Mouse (Mus musculus): ENCODE measurements around the gene Carmil2. TPM values are rescaled to one million over a fixed set of nuclear protein-coding genes. Genes with fewer than 3 reads are reported as not detected.

Carmil2 gene
- polyA plus RNA-seq, 1 experiment from 2014 or later: 0.58 TPM

DNA sequence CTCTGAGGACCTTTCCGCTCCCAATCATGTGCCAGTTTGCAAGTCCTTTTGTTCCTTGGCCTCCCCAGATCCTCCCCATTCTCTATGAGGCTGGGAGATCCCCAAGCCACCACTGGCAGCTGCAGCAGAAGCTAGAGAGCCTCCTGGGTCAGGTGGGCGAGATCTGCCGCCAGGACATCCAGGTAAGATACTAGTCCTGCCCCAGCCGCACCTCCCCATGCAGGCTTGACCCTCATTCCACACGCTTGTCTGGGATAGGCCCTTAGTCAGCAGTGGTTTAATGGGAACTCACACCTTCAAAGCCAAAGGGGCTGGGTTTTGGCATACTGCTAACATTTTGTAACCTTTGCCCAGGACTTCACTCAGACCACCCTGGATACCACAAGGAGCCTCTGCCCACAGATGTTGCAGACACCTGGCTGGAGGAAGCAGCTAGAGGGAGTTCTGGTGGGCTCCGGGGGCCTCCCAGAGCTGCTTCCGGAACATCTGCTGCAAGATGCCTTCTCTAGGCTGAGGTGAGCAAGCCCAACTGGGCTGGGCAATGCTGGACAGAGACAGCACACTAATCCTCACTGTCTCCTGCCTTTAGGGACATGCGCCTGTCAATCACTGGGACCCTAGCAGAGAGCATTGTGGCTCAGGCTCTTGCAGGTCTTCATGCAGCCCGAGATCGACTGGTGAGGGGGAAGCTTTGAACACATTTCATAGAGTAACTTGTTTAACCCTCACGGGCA, 6.5 kb downstream of the Carmil2 start:
- peaks cover 2% of the 10 kb centered on the region; the same call in 1 of the 2 replicates for H3K36me3 ChIP-seq (ENCODE audit: control insufficient read depth, insufficient read depth, low read length)
- no peak overlapping the region for H3K4me3 ChIP-seq (ENCODE audit: low read length)
- no peak for ATAC-seq (ENCODE audit: low read depth)
- H3K4me2 ChIP-seq (ENCODE audit: low read depth, low read length): no peak overlapping the region
- H3K9me3 ChIP-seq (ENCODE audit: control insufficient read depth, low read length): no peaks in the 10 kb centered on the region
- H3K27ac ChIP-seq (ENCODE audit: low read length): no peak overlapping the region
- H3K27me3 ChIP-seq (ENCODE audit: control insufficient read depth, insufficient read depth, low read depth, low read length): peaks cover 3% of the 10 kb centered on the region
- 86% methylated on average over 11 of the region's 11 CpGs for WGBS
- H3K4me1 ChIP-seq (replicated peaks; ENCODE audit: control insufficient read depth, insufficient read depth, low read length): peaks cover 9% of the 10 kb centered on the region
- no peak overlapping the region for H3K9ac ChIP-seq (ENCODE audit: low read length)

DNA sequence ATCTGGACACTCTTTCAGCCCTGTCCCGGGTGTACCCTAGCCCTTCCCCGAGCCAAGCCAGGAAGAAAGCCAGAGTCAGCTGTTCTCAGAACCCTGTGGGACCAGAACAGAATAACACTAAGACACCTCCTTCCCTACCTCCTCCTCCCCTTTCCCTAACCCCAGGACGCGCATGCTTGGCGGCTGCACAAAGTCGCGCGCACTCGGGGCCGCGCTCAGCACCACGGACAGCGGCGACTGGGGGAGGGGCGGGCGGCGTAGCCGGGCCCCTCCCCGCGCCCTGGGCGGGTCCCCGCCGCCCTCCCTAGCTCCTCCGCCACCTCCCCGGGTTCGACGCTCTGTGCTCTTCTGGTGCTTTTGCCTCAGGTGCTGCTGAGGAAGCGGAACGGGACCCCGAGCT, 7.6 kb downstream of the Carmil2 start:
- 3% methylated on average over 19 of the region's 30 CpGs for WGBS
- H3K4me3 ChIP-seq (ENCODE audit: low read length): peak overlapping the region; percentile 52
- no peaks in the 10 kb centered on the region for H3K9me3 ChIP-seq (ENCODE audit: control insufficient read depth, low read length)
- no peak overlapping the region for H3K27ac ChIP-seq (ENCODE audit: low read length)
- ATAC-seq (ENCODE audit: low read depth): peak; percentile 63; the same call in 1 of the 2 replicates
- H3K36me3 ChIP-seq (ENCODE audit: control insufficient read depth, insufficient read depth, low read length): peaks cover 7% of the 10 kb centered on the region
- H3K4me1 ChIP-seq (replicated peaks; ENCODE audit: control insufficient read depth, insufficient read depth, low read length): peaks cover 9% of the 10 kb centered on the region
- peaks cover 3% of the 10 kb centered on the region for H3K27me3 ChIP-seq (ENCODE audit: control insufficient read depth, insufficient read depth, low read depth, low read length)
- peak overlapping the region; percentile 61 for H3K9ac ChIP-seq (ENCODE audit: low read length)
- peak overlapping the region; percentile 97 for H3K4me2 ChIP-seq (ENCODE audit: low read depth, low read length)

DNA sequence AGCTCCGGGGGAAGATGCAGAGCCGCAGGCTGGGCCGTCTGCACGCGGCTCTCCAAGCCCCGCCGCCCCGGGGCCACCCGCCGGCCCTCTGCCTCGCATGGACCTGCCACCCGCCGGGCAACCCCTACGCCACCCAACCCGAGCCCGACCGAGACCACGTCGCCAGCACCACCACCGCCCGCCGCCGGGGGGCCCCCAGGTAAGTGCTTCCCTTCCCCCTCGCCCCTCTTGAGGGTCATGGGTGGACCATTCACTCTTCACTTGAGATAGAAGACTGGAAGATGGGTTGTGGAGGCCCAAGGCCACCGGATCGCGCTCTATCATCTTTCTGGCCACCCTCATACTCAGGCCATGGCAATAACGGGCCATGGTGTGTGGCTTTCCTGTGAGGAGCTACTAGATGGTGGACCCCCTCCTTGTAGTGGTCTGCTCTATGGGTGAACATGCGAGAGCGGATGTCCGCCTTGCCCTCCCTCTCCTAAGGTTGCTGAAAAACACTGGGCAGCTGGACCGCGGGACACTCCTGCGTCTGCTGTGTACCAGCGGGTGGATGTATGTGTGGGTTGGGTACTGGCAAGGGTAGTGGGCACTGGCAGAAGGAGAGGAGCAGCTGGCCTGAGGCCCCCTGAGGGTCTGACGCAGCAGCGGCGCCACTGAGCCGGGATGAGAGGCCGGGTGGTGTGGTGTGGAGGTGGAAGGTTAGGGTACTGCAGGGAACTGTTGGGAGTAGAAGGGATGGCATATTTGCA, 8.2 kb downstream of the Carmil2 start:
- ATAC-seq (ENCODE audit: low read depth): no peak
- peak overlapping the region; percentile 61 for H3K9ac ChIP-seq (ENCODE audit: low read length)
- peaks cover 9% of the 10 kb centered on the region for H3K4me1 ChIP-seq (replicated peaks; ENCODE audit: control insufficient read depth, insufficient read depth, low read length)
- H3K27ac ChIP-seq (ENCODE audit: low read length): no peak overlapping the region
- WGBS: 8% methylated on average over 40 of the region's 40 CpGs
- H3K27me3 ChIP-seq (ENCODE audit: control insufficient read depth, insufficient read depth, low read depth, low read length): peaks cover 3% of the 10 kb centered on the region
- peaks cover 7% of the 10 kb centered on the region for H3K36me3 ChIP-seq (ENCODE audit: control insufficient read depth, insufficient read depth, low read length)
- peak overlapping the region; percentile 52 for H3K4me3 ChIP-seq (ENCODE audit: low read length)
- H3K4me2 ChIP-seq (ENCODE audit: low read depth, low read length): peak overlapping the region; percentile 97
- H3K9me3 ChIP-seq (ENCODE audit: control insufficient read depth, low read length): no peaks in the 10 kb centered on the region

DNA sequence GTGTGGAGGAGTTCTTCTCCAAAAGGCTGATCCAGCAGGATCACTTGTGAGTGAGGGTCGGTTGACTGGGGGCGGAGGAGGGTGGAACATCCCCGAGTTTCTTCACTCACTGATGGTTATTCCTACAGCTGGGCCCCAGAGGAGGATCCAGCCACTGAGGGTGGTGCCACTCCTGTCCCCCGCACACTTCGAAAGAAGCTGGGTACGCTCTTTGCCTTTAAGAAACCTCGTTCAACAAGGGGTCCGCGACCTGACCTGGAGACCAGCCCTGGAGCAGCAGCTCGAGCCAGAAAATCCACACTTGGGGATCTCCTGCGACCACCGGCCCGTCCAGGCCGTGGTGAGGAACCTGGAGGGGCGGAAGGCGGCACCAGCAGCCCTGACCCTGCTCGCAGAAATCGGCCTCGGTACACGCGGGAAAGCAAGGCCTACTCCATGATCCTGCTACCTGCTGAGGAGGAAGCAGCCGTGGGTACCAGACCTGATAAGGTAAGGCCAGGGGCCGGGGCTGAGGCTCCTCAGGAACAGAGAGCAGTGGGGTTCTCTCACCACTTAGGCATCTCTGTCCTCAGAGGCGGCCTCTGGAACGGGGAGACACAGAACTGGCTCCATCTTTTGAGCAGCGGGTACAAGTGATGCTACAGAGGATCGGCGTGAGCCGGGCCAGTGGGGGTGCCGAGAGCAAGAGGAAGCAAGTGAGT, 9.2 kb downstream of the Carmil2 start:
- Histone ChIP-seq H3K4me3 (ENCODE audit: low read length) (no peak overlapping the region), H3K27me3 (ENCODE audit: control insufficient read depth, insufficient read depth, low read depth, low read length) (peaks cover 3% of the 10 kb centered on the region), H3K4me2 (ENCODE audit: low read depth, low read length) (no peak overlapping the region), H3K9me3 (ENCODE audit: control insufficient read depth, low read length) (no peaks in the 10 kb centered on the region), H3K4me1 (replicated peaks; ENCODE audit: control insufficient read depth, insufficient read depth, low read length) (peaks cover 17% of the 10 kb centered on the region), H3K9ac (ENCODE audit: low read length) (no peak overlapping the region), H3K36me3 (ENCODE audit: control insufficient read depth, insufficient read depth, low read length) (peaks cover 7% of the 10 kb centered on the region), H3K27ac (ENCODE audit: low read length) (no peak overlapping the region)
- no peak for ATAC-seq (ENCODE audit: low read depth)
- 68% methylated on average over 30 of the region's 30 CpGs for WGBS

DNA sequence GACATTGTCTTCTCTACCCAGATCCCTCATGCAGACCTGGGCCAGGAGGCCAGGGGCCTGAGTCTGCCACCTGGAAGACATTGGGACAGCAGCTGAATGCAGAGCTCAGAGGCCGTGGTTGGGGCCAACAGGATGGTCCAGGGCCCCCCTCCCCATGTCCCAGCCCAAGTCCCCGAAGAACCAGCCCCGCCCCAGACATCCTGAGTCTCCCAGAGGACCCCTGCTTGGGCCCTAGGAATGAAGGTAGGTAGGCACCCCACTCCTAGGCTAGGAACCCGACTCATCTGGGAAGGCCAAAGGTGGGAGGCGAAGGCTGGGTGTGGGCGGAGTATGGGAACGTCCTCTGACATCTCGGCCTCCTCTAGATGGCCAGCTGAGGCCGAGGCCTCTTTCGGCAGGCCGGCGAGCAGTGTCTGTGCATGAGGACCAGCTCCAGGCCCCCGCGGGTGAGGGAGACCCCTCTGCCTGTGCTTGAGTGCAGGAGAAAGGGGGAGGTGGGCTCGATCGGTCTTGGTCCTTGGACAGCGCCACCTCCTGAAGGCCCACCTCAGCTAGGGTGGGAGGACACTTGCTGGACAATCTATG, 11.2 kb downstream of the Carmil2 start:
- Histone ChIP-seq H3K27ac (ENCODE audit: low read length) (no peak overlapping the region), H3K9ac (ENCODE audit: low read length) (no peak overlapping the region), H3K9me3 (ENCODE audit: control insufficient read depth, low read length) (no peaks in the 10 kb centered on the region), H3K4me2 (ENCODE audit: low read depth, low read length) (no peak overlapping the region), H3K36me3 (ENCODE audit: control insufficient read depth, insufficient read depth, low read length) (peaks cover 7% of the 10 kb centered on the region), H3K4me1 (replicated peaks; ENCODE audit: control insufficient read depth, insufficient read depth, low read length) (peaks cover 24% of the 10 kb centered on the region), H3K27me3 (ENCODE audit: control insufficient read depth, insufficient read depth, low read depth, low read length) (peaks cover 3% of the 10 kb centered on the region), H3K4me3 (ENCODE audit: low read length) (no peak overlapping the region)
- no peak for ATAC-seq (ENCODE audit: low read depth)
- 84% methylated on average over 17 of the region's 17 CpGs for WGBS

DNA sequence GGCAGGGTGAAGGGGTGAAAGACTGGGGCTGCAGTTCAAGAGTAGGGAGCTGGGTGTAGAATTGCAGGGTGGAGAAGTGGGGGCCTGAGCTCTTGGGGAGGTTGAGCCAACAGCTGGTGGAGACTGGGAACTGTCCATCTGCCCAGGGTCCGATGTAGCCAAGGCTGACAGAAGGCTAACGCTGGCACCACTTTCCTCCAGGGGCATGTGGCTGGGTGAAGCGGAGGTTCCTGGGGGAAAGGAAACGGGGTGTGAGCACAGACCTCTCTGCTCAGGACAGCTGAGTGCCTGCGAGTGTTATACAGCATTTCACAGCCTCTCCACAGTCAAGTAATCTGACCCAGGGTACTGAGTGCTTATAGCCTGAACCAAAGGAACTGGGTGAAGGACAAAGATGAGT, 12.7 kb downstream of the Carmil2 start:
- H3K4me1 ChIP-seq (replicated peaks; ENCODE audit: control insufficient read depth, insufficient read depth, low read length): peaks cover 22% of the 10 kb centered on the region
- 94% methylated on average over 5 of the region's 5 CpGs for WGBS
- H3K4me3 ChIP-seq (ENCODE audit: low read length): no peak overlapping the region
- no peaks in the 10 kb centered on the region for H3K9me3 ChIP-seq (ENCODE audit: control insufficient read depth, low read length)
- no peak for ATAC-seq (ENCODE audit: low read depth)
- H3K4me2 ChIP-seq (ENCODE audit: low read depth, low read length): no peak overlapping the region
- peaks cover 3% of the 10 kb centered on the region for H3K27me3 ChIP-seq (ENCODE audit: control insufficient read depth, insufficient read depth, low read depth, low read length)
- H3K36me3 ChIP-seq (ENCODE audit: control insufficient read depth, insufficient read depth, low read length): peaks cover 7% of the 10 kb centered on the region
- H3K27ac ChIP-seq (ENCODE audit: low read length): no peak overlapping the region
- no peak overlapping the region for H3K9ac ChIP-seq (ENCODE audit: low read length)

DNA sequence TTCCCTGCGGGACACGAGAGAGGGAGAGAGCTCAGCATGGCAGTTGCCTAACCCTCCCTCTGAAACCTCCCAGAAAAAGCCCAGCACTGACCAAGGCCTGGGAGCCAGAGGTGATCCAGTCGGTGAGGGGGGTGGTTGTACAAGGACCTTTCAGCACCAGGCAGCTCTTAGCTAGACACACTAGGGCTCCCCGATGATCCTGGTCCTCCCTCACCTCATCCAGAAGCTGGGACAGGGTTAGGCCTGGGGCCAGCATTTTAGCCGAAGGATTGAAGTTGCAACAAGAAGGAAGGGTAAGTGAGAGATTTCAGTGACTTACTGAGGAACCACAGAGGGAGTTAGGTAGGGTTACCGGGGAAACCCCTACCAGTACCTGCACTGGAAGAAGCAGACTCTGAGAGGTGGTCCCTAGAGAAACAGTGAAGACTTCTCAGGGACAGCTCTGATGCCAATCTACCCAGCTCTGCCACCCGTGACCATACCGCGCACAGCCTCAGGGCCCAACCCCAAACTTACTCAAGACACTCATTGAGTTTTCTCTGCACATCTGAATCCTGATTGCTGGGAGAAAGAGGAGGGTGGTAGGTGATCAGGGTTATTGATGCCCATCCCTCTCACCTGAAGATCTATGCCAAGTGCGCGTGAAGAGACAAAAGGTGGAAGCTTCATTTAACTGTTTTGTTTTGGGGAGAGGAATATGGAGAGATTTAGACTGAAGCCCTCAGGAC, 13.6 kb downstream of the Carmil2 start:
- H3K9me3 ChIP-seq (ENCODE audit: control insufficient read depth, low read length): no peaks in the 10 kb centered on the region
- H3K27ac ChIP-seq (ENCODE audit: low read length): no peak overlapping the region
- peak overlapping the region; percentile 83 for H3K4me3 ChIP-seq (ENCODE audit: low read length)
- peaks cover 15% of the 10 kb centered on the region for H3K4me1 ChIP-seq (replicated peaks; ENCODE audit: control insufficient read depth, insufficient read depth, low read length)
- no peak for ATAC-seq (ENCODE audit: low read depth)
- peaks cover 11% of the 10 kb centered on the region for H3K36me3 ChIP-seq (ENCODE audit: control insufficient read depth, insufficient read depth, low read length)
- H3K9ac ChIP-seq (ENCODE audit: low read length): peak overlapping the region; percentile 77
- H3K27me3 ChIP-seq (ENCODE audit: control insufficient read depth, insufficient read depth, low read depth, low read length): no peaks in the 10 kb centered on the region
- H3K4me2 ChIP-seq (ENCODE audit: low read depth, low read length): peak overlapping the region; percentile 93
- WGBS: 82% methylated on average over 11 of the region's 11 CpGs

DNA sequence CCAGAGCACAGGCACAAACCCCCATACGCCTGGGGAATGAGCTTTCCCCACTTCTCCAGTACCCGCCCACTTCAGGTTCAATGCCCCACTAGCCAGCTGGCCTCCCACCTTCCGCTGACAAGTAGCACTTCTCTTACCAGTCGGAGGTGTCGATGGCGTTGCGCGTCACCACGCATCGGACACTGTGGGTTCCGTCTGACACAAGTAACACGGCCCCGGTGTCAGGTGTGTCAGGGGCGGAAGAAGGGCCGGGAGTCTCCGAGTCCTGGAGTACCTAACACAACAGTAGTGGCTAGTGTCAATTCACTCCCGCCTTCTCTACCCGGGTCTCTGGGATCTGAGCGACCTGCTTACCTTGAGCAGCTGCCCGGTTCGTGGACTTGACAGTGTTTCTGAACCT, 14.5 kb downstream of the Carmil2 start:
- peaks cover 11% of the 10 kb centered on the region for H3K36me3 ChIP-seq (ENCODE audit: control insufficient read depth, insufficient read depth, low read length)
- peak overlapping the region; percentile 83 for H3K4me3 ChIP-seq (ENCODE audit: low read length)
- no peaks in the 10 kb centered on the region for H3K9me3 ChIP-seq (ENCODE audit: control insufficient read depth, low read length)
- WGBS: under 1% methylated on average over 21 of the region's 21 CpGs
- peaks cover 15% of the 10 kb centered on the region for H3K4me1 ChIP-seq (replicated peaks; ENCODE audit: control insufficient read depth, insufficient read depth, low read length)
- H3K9ac ChIP-seq (ENCODE audit: low read length): peak overlapping the region; percentile 77
- peak overlapping the region; percentile 93 for H3K4me2 ChIP-seq (ENCODE audit: low read depth, low read length)
- peak; percentile 62 for ATAC-seq (ENCODE audit: low read depth)
- H3K27me3 ChIP-seq (ENCODE audit: control insufficient read depth, insufficient read depth, low read depth, low read length): no peaks in the 10 kb centered on the region
- peak overlapping the region; percentile 94 for H3K27ac ChIP-seq (ENCODE audit: low read length)
